Mouse (Mus musculus) forebrain, embryonic 13.5 days (tissue): ENCODE data around the gene Spx. TPM values are rescaled to one million over a fixed set of nuclear protein-coding genes. Genes with fewer than 3 reads are reported as not detected.

Experiments
- ATAC-seq: fragments of 200-750 bp; cut with Nextera tagmentation; 2 replicates; pipeline ENCODE4 v1.8.0; 2017
- H3K27ac ChIP-seq: fragments of 300-500 bp; sonication (generic); 2 replicates; pipeline ENCODE4 v1.5.1; 2015; ENCODE audit warnings: inconsistent platforms, mild to moderate bottlenecking, moderate library complexity
- H3K27me3 ChIP-seq: fragments of 300-500 bp; sonication (generic); 2 replicates; pipeline ENCODE4 v1.6.1; 2015; ENCODE audit warnings: mild to moderate bottlenecking, inconsistent platforms
- H3K36me3 ChIP-seq: fragments of 300-500 bp; sonication (generic); 2 replicates; pipeline ENCODE4 v1.6.1; 2015; ENCODE audit warnings: mild to moderate bottlenecking, inconsistent platforms; ENCODE audit not compliant: poor library complexity, severe bottlenecking
- H3K4me1 ChIP-seq: fragments of 300-500 bp; sonication (generic); 2 replicates; pipeline ENCODE4 v1.6.1; 2015; ENCODE audit warnings: inconsistent platforms
- H3K4me2 ChIP-seq: fragments of 300-500 bp; sonication (generic); 2 replicates; pipeline ENCODE4 v1.6.1; 2015; ENCODE audit warnings: inconsistent platforms, mild to moderate bottlenecking, moderate library complexity
- H3K4me3 ChIP-seq: fragments of 300-500 bp; sonication (generic); 2 replicates; pipeline ENCODE4 v1.5.1; 2015; ENCODE audit warnings: mild to moderate bottlenecking, inconsistent platforms
- H3K9ac ChIP-seq: fragments of 300-500 bp; sonication (generic); 2 replicates; pipeline ENCODE4 v1.6.1; 2015; ENCODE audit warnings: mild to moderate bottlenecking, inconsistent platforms
- H3K9me3 ChIP-seq: fragments of 300-500 bp; sonication (generic); replicated peaks from 2 replicates; pipeline ENCODE4 v1.6.1; 2016; ENCODE audit warnings: inconsistent platforms
- WGBS: fragments of 180-500 bp; shearing (Covaris S2); methylation state at CpG from one replicate; pipeline ENCODE4 v1.1.7; 2015; 5-methylcytosine and 5-hydroxymethylcytosine counted together
- polyA plus RNA-seq: library from polyadenylated mRNA; unstranded; fragments of >200 nt; fragmentation: Nextera tagmentation; extraction: Ambion mirVana; gene quantifications from 2 replicates; pipeline ENCODE4 v1.2.1, GENCODE M21; 2015

Spx gene
- polyA plus RNA-seq, 1 experiment from 2014 or later: 1.9 TPM

DNA sequence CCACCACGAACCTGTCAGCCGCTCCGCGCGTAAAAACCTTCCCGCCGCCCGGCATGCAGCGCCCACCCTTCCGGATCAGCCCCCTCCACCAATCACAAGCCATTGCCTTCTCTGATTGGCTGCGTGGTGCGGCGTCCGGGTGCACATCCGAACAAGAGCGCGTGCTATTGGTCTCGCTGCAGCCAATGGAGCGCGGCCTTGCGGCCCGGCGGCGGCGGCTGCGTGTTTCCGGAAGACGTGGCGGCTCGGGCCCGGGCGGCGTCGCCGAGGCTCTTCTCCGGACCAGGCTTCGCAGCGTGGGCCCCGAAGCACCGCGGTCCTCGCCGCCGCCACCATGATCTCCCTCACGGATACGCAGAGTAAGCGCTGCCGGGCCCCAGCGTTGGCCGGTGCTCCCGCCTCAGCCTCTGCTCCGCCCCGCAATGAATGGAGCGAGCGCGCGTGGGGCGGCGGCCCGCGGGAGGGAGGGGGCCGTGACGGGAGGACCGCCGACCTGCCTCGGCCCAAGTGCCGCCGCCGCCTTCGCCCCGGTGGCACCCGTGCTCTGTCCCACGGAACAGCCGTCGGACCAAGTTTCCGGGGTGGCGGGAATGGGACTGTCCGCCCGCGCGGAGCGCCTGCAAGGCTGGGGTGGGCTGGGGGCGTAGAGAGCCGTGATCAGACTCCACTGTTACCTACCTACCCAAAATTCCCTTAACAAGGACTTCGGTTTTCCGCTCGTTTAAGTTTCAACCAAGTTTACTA is 26.1 kb upstream of the Spx start, which contains the start of the genes Recql and Golt1b:
Gene Recql, minus strand, starts transcription at position 77 of the 744 bp plus-strand sequence.
Gene Golt1b, plus strand, starts transcription at position 211 of the 744 bp plus-strand sequence.
- H3K4me2 ChIP-seq: peak within 1 kb of the TSS; percentile 87
- H3K9ac ChIP-seq: peak within 1 kb of the TSS; percentile 84
- peak; percentile 100 for ATAC-seq
- peaks cover 26% of the 10 kb centered on the region for H3K4me1 ChIP-seq
- under 1% methylated on average over 76 of the region's 87 CpGs for WGBS
- H3K27me3 ChIP-seq: no peaks in the 10 kb centered on the region
- no peaks in the 10 kb centered on the region for H3K9me3 ChIP-seq
- H3K4me3 ChIP-seq: peak within 1 kb of the TSS; percentile 98
- H3K27ac ChIP-seq: 0 out of 2 replicates have a peak within 1 kb of the TSS, but pooled peaks have one; percentile 14
- H3K36me3 ChIP-seq: no peaks in the 10 kb centered on the region

DNA sequence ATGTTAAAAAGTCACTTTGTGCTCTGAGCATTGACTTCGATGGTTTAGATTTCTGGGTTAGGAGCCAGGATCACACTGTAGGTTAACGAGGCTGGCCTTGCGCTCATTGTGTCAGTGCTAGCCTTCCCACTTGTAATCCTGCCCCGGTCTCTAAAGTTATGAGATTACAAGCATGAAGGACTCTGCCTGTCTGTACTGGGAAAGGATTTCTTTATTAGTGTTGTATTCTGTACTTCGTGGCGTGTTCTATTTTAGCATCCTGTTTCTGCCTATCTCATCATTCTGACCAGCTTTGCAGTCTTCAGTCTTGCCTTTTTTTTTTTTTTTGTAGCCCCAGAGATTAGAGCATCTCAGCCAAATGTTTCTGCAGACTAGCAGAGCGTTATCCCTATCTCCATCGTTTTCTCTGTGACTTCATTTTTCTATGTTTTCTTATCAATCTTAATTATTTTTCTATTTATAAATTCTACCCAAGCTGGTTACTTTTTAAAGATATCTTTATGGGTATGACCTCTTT is 25.4 kb upstream of the Spx start:
- Histone ChIP-seq H3K4me3 (peak overlapping the region; percentile 98), H3K9me3 (no peaks in the 10 kb centered on the region), H3K4me1 (peaks cover 26% of the 10 kb centered on the region), H3K9ac (peak overlapping the region; percentile 84), H3K4me2 (peak overlapping the region; percentile 87), H3K36me3 (no peaks in the 10 kb centered on the region), H3K27ac (no peak overlapping the region), H3K27me3 (no peaks in the 10 kb centered on the region)
- WGBS: 21% methylated on average over 8 of the region's 8 CpGs
- no peak for ATAC-seq

DNA sequence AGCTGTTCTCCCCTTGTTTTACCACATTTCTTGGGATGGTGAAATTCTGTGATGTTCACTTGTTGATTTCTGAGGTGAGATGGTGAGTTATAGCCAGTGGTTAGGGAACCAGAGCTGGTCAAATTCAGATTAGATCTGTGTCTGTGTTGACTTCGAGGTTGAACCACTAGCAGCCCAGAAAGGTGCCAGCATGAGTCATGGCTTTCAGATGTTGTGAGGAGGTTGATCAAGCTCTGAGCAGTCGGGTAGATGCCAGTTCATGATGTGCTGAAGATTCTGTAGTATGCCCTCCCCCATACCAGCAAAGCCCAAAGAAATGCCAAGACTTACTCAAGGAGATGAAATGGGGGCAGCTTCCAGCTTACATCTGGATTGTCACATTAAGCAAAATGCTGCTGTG is 24.1 kb upstream of the Spx start:
- Histone ChIP-seq H3K9ac (no peak overlapping the region), H3K27ac (no peak overlapping the region), H3K36me3 (peaks cover 11% of the 10 kb centered on the region), H3K4me2 (no peak overlapping the region), H3K9me3 (no peaks in the 10 kb centered on the region), H3K4me3 (no peak overlapping the region), H3K27me3 (no peaks in the 10 kb centered on the region), H3K4me1 (peaks cover 26% of the 10 kb centered on the region)
- ATAC-seq: no peak
- WGBS: 82% methylated on average over 2 of the region's 2 CpGs

DNA sequence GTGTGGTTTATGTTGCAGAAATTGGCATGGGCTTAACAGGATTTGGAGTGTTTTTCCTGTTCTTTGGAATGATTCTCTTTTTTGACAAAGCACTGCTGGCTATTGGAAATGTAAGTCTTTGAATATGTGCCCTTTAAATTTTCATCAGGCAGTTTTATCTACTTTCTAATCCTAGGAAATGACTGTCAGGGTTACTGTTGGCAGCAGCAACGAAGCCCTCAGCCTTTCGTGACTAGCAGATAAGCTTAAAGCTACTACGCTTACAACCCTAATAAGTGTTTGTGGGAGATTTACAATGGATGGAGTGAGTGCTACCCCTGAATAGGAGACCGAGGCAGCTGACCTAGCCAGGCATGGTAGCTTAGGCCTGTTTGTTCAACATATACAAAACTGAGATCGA is 20.9 kb upstream of the Spx start:
- H3K4me1 ChIP-seq: peaks cover 19% of the 10 kb centered on the region
- 93% methylated on average over 5 of the region's 5 CpGs for WGBS
- H3K9ac ChIP-seq: no peak overlapping the region
- no peak for ATAC-seq
- no peak overlapping the region for H3K27ac ChIP-seq
- H3K4me2 ChIP-seq: no peak overlapping the region
- peaks cover 36% of the 10 kb centered on the region for H3K36me3 ChIP-seq
- H3K9me3 ChIP-seq: no peaks in the 10 kb centered on the region
- no peaks in the 10 kb centered on the region for H3K27me3 ChIP-seq
- H3K4me3 ChIP-seq: no peak overlapping the region

DNA sequence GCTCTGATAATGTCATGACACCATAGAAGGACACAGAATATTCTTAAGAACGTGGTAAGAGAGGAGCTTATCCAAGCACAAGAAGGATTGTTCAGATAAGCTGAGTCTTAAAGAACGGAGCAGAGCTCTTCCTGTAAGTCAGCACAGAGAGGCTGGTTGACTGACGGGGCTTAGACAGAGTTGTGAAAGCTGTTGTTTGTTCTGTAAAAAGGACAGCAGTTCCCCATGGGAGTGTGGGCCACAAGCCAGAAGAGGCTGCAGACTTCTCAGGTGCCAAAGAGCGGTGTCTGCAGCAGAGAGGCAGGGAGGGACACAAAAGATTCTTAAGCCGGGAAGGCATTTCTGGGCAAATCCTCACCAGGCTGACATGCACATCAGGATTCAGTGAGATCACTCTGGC is 18.6 kb upstream of the Spx start:
- ATAC-seq: no peak
- Histone ChIP-seq H3K36me3 (peaks cover 36% of the 10 kb centered on the region), H3K27ac (no peak overlapping the region), H3K9me3 (no peaks in the 10 kb centered on the region), H3K4me1 (no peaks in the 10 kb centered on the region), H3K4me2 (no peak overlapping the region), H3K4me3 (no peak overlapping the region), H3K9ac (no peak overlapping the region), H3K27me3 (no peaks in the 10 kb centered on the region)
- WGBS: 82% methylated on average over 5 of the region's 5 CpGs

DNA sequence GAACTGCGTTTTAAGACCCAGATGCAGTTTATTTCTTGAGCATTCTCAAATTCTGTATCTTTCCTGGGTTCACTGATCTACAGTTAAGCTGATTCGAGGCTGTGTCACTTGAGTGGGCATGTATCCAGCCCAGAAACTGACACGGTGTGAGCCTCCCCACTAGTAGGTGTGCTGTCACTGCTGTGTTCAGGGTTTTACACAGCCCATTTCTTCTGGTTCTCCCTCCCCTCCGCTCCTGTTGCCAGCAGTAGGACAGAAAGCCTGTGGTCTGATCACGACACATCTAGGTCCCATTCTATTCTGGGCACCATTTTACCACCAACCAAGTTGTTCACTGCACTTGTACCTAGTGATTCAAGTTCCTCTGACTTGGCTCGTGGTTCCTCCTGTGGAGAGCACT is 17.5 kb upstream of the Spx start:
- H3K36me3 ChIP-seq: peaks cover 45% of the 10 kb centered on the region
- no peaks in the 10 kb centered on the region for H3K27me3 ChIP-seq
- no peak overlapping the region for H3K4me2 ChIP-seq
- ATAC-seq: no peak
- H3K9ac ChIP-seq: no peak overlapping the region
- H3K27ac ChIP-seq: no peak overlapping the region
- WGBS: 94% methylated on average over 6 of the region's 6 CpGs
- H3K9me3 ChIP-seq: no peaks in the 10 kb centered on the region
- no peak overlapping the region for H3K4me3 ChIP-seq
- H3K4me1 ChIP-seq: no peaks in the 10 kb centered on the region

DNA sequence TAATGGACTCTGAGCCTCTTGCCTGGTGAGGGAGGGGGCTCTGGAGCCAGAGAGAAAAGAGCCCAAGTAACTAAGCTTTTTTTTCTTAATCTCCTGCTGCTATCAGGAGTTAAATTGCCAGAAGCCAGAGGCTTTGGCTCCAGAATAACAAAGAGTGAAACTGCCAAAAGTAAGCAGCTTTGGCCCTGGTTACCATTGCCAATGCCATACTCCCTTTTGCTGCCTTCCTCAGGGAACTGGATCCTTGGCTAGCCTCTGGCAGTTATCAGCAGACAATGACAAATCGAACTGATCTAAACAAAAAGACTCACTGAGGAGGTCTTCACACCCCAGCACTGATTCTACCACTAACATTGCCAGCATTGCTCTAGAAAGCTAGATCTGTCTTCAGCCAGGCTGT is 2.1 kb upstream of the Spx start:
- H3K4me2 ChIP-seq: no peak overlapping the region
- no peaks in the 10 kb centered on the region for H3K9me3 ChIP-seq
- 0 out of 2 replicates have a peak, but pooled peaks cover 5% of the 10 kb centered on the region for H3K4me1 ChIP-seq
- H3K27me3 ChIP-seq: peaks cover 38% of the 10 kb centered on the region
- WGBS: 8% methylated on average over 1 of the region's 1 CpGs
- H3K9ac ChIP-seq: no peak overlapping the region
- no peak overlapping the region for H3K27ac ChIP-seq
- H3K4me3 ChIP-seq: no peak overlapping the region
- ATAC-seq: no peak
- no peaks in the 10 kb centered on the region for H3K36me3 ChIP-seq

DNA sequence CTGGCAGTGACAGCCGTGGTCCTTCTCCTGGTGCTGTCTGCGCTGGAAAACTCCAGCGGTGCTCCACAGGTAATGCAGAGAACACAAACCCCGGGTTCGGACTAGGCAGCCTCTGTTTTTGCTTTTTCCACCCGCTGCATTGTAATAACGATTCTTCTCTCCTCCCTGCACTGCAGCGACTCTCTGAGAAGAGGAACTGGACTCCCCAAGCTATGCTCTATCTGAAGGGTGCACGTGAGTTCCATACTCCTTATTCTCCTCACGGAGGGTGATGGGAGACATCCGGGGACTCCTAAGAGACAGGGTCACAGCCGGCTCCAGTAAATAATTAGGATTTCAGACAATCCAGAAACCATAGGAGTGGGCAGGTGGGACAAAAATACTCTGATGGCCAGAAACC is 604 bp downstream of the Spx start:
- 9% methylated on average over 12 of the region's 12 CpGs for WGBS
- Histone ChIP-seq H3K4me2 (no peak overlapping the region), H3K9me3 (no peaks in the 10 kb centered on the region), H3K27me3 (peaks cover 41% of the 10 kb centered on the region), H3K4me3 (no peak overlapping the region), H3K36me3 (no peaks in the 10 kb centered on the region), H3K4me1 (0 out of 2 replicates have a peak, but pooled peaks cover 5% of the 10 kb centered on the region), H3K27ac (no peak overlapping the region), H3K9ac (no peak overlapping the region)
- ATAC-seq: no peak

DNA sequence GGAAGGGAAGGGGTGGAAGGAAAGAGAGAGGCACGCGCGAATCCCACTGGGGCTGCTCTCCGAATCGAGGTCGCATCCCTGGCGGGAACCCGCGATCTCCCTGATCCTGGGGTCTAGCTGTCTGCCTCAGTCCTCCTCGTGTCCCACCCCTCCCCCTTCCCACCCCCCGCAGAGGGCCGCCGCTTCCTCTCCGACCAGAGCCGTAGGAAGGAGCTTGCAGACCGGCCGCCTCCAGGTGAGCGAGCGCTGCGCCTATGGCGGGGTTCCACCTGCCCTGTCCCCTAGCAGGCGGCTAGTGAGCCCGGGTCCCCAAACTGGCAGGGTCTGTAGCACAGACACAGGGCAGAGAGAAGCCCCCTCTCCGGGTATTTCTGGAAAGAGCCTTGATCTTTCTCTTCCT is 1.4 kb downstream of the Spx start:
- no peaks in the 10 kb centered on the region; the same call in 1 of the 2 replicates for H3K36me3 ChIP-seq
- H3K27me3 ChIP-seq: peaks cover 41% of the 10 kb centered on the region
- peak overlapping the region; percentile 55 for H3K9ac ChIP-seq
- under 1% methylated on average over 24 of the region's 24 CpGs for WGBS
- H3K4me2 ChIP-seq: peak overlapping the region; percentile 60
- H3K4me3 ChIP-seq: peak overlapping the region; percentile 31
- no peaks in the 10 kb centered on the region for H3K9me3 ChIP-seq
- 0 out of 2 replicates have a peak, but pooled peaks have one; percentile 27 for ATAC-seq
- H3K27ac ChIP-seq: no peak overlapping the region
- 0 out of 2 replicates have a peak, but pooled peaks cover 5% of the 10 kb centered on the region for H3K4me1 ChIP-seq

DNA sequence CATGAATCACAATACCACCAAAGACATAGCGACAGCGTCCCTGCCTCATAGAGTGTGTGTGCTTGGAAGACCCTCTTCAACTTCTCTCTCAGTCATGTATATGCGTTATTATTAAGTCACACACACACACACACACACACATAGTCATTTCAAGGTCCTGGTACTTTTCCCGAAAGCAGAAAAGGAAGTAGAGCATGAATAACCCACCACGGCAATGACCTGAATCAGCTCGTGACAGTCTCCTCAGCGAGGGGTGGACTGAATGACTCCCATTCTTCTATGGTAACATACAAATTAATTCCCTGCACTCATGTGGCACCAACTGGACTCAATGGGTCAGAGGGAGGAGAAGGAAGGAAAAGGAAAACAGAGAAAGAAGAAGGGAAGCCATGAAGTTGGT is 11.7 kb downstream of the Spx start:
- WGBS: 74% methylated on average over 7 of the region's 7 CpGs

DNA sequence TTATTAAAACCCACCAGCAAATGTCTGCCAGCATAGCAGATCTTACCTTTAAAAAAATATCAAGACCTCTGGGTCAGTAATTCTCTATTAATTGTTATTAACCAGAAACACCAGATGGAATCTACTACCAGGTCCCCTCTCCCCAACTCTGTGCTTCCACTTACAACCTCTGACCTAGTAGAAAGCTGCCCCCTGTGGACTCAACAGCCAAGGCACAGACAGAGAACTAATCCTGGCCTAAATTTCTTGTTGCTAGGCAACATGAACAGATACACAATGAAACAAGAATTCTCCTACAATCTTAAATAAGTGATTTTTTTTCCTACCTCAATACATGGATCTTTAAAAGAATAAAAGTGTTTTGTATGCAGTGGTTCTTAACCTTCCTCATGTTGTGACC is 15.8 kb downstream of the Spx start:
- no peak overlapping the region for H3K9ac ChIP-seq
- H3K4me1 ChIP-seq: no peaks in the 10 kb centered on the region
- no peak for ATAC-seq
- H3K36me3 ChIP-seq: no peaks in the 10 kb centered on the region
- no peak overlapping the region for H3K4me3 ChIP-seq
- no peak overlapping the region for H3K4me2 ChIP-seq
- no peaks in the 10 kb centered on the region for H3K27me3 ChIP-seq
- H3K9me3 ChIP-seq: no peaks in the 10 kb centered on the region
- H3K27ac ChIP-seq: no peak overlapping the region

More for the DNA sequence above, 11.7 kb downstream of the Spx start:
- H3K9me3 ChIP-seq: no peaks in the 10 kb centered on the region
- no peaks in the 10 kb centered on the region for H3K27me3 ChIP-seq
- no peak overlapping the region for H3K27ac ChIP-seq
- no peaks in the 10 kb centered on the region for H3K4me1 ChIP-seq
- no peak for ATAC-seq
- no peaks in the 10 kb centered on the region for H3K36me3 ChIP-seq
- no peak overlapping the region for H3K4me2 ChIP-seq
- no peak overlapping the region for H3K9ac ChIP-seq
- no peak overlapping the region for H3K4me3 ChIP-seq

DNA sequence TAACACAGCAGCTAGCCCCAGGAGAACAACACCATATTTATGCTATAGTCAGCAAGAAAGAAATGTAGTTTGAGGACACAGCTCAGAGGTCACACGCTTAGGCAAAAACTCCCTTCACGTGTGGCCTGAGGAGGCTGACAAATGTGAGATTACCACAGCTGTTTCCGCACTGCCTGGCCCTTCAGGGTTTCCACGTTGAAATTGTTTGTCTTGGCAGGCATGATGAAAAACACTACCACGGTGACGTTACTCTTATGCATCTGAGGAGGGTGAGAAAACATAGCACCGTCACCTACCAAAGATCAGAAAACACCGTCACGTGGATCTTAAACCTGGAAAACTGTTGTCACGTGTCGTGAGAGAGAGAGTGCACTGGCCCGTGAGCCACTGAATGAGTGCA is 38.1 kb downstream of the Spx start:
- Histone ChIP-seq H3K9ac (no peak overlapping the region), H3K36me3 (no peaks in the 10 kb centered on the region), H3K9me3 (no peaks in the 10 kb centered on the region), H3K4me3 (no peak overlapping the region), H3K4me2 (no peak overlapping the region), H3K27me3 (no peaks in the 10 kb centered on the region), H3K4me1 (no peaks in the 10 kb centered on the region), H3K27ac (no peak overlapping the region)
- WGBS: 86% methylated on average over 12 of the region's 12 CpGs
- ATAC-seq: no peak
